Mouse (Mus musculus): ENCODE results near the gene Tctex1d2.

The Tctex1d2 gene

GRCm38 (mm10) chr16:32472276-32473015 lies 52.9 kb downstream of the Tctex1d2 start:
- no peak for DNase-seq

GRCm38 (mm10) chr16:32477315-32477714 lies 57.8 kb downstream of the Tctex1d2 start:
- no peak for DNase-seq
